Mouse (Mus musculus): ENCODE measurements around the gene Tmem59.

DNA sequence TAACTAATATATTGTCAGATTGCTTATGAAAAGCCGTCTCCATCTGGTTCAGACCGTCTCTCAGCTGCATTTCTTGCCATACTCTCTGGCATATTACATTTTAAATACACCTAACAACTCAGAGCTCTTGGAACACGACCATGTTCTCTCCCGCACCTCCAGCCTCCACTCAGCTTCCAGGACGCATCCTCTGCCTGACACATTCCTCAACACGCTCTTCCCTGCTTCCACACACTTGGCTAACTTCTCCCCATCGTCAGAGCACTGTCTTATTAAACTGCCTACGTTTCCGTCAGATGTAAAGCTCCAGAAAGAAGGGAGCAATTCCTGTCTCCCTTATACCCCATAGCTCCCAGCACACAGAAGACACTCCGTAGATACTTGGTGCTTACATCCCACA lies 14.9 kb upstream of the Tmem59 start:
- no peak for TF ChIP-seq CTCF (IDR thresholded peaks at IDR 0.05; ENCODE audit: low read depth, low read length)
- no peak for TF ChIP-seq POLR2A (IDR thresholded peaks at IDR 0.05; ENCODE audit: insufficient read depth, low read length)
